11 mouse cellular contexts compared by ENCODE assay signal in the genomic region with DNA sequence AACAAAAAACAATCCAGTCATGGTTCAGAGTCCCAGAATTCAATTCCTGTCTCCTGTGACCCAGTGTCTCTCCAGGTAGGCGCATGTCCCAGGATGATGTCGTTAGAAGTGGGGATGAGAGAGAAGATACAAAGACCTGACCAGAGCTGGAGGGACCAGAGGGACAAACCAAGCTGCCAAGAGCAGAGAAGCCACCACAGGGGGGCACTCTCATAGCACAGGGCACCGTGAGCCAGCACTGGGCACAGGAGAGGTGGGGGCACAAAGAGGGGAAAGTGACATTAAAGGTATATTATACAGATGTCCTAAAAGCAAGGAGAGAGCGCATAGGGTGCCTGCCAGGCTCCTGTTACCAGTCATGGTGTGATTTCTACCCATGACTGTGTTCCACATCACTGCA. TPM values are rescaled to one million over a fixed set of nuclear protein-coding genes. Genes with fewer than 3 reads are reported as not detected.
DNase-seq lines count a peak whose midpoint lies in the region; ATAC-seq and TF ChIP-seq lines count a peak whose summit lies in the region.
"Had no signal": no experiment of that assay in that cellular context is flagged by ENCODE, and none has a peak within 500 bp of the region (broad histone marks: within the 10 kb centered on the region; RNA-seq: fewer than 3 reads in every experiment).

No protein-coding gene starts in this region.

- H3K9ac ChIP-seq in intestine, postnatal 0 days (ENCODE audit: low read depth, low read length): no peak overlapping the region
- H3K9ac ChIP-seq in intestine, embryonic 15.5 days: no peak overlapping the region; the same call in 1 of the 2 replicates
- H3K9ac ChIP-seq: limb, embryonic 13.5 days had no signal

- TF ChIP-seq CTCF in intestine, postnatal 0 days (IDR thresholded peaks at IDR 0.05; ENCODE audit: low read depth): peak; percentile 70

- H3K36me3 ChIP-seq in intestine, postnatal 0 days (ENCODE audit: control insufficient read depth, insufficient read depth): no peaks in the 10 kb centered on the region
- H3K36me3 ChIP-seq in intestine, embryonic 15.5 days: no peaks in the 10 kb centered on the region
- H3K36me3 ChIP-seq: limb, embryonic 13.5 days had no signal

- 71% methylated on average over 4 of the region's 4 CpGs for WGBS in intestine, postnatal 0 days
- WGBS in intestine, embryonic 15.5 days: 61% methylated on average over 4 of the region's 4 CpGs

- H3K4me2 ChIP-seq in intestine, postnatal 0 days (replicated peaks; ENCODE audit: low read depth): no peak overlapping the region
- no peak overlapping the region for H3K4me2 ChIP-seq in intestine, embryonic 15.5 days (replicated peaks)
- H3K4me2 ChIP-seq: limb, embryonic 13.5 days had no signal

- no peaks in the 10 kb centered on the region for H3K27me3 ChIP-seq in intestine, postnatal 0 days (replicated peaks; ENCODE audit: control insufficient read depth, insufficient read depth, low read length)
- no peaks in the 10 kb centered on the region for H3K27me3 ChIP-seq in intestine, embryonic 15.5 days (replicated peaks)

- H3K27ac ChIP-seq in intestine, postnatal 0 days (ENCODE audit: low read depth, low read length): no peak overlapping the region
- H3K27ac ChIP-seq in intestine, embryonic 15.5 days: no peak overlapping the region
- H3K27ac ChIP-seq: limb, embryonic 13.5 days had no signal

- ATAC-seq in intestine, postnatal 0 days: no peak
- ATAC-seq in intestine, embryonic 15.5 days: no peak

- peaks cover 14% of the 10 kb centered on the region for H3K4me1 ChIP-seq in intestine, postnatal 0 days (replicated peaks; ENCODE audit: control insufficient read depth, insufficient read depth, low read length)
- peaks cover 12% of the 10 kb centered on the region for H3K4me1 ChIP-seq in intestine, embryonic 15.5 days (replicated peaks)

- peak; percentile 41 for DNase-seq in ovary, postnatal 36 days (ENCODE audit: low spot score)
- DNase-seq in ovary, postnatal 14 days (ENCODE audit: low spot score): no peak
- peak; percentile 70 for DNase-seq in brain, adult 2 months (ENCODE audit: low read depth, low spot score)
- peak; percentile 51 for DNase-seq in right cerebral cortex, postnatal 14 days
- no peak for DNase-seq in urinary bladder, postnatal 4 days (ENCODE audit: low spot score in 2 of 2)
- no peak for DNase-seq in gastrocnemius, adult 8-10 months (ENCODE audit: low spot score in 2 of 2)

- H3K9me3 ChIP-seq in intestine, postnatal 0 days (ENCODE audit: control insufficient read depth): no peaks in the 10 kb centered on the region
- H3K9me3 ChIP-seq in intestine, embryonic 15.5 days: no peaks in the 10 kb centered on the region
- H3K9me3 ChIP-seq: limb, embryonic 13.5 days had no signal

- no peak overlapping the region for H3K4me3 ChIP-seq in intestine, postnatal 0 days (ENCODE audit: low read depth, low read length)
- no peak overlapping the region for H3K4me3 ChIP-seq in intestine, embryonic 15.5 days (replicated peaks)
- H3K4me3 ChIP-seq: erythroblast, embryonic 14.5 days; limb, embryonic 13.5 days; myocyte had no signal

RNA-seq across cellular contexts. Expression of gene Clmn, which starts 25.9 kb away (rescaled TPM):
- 8.8 and 9.3 TPM in 2 replicates for polyA plus RNA-seq in intestine, postnatal 0 days (2015; fragmentation: Nextera tagmentation; extraction: Ambion mirVana)
- polyA plus RNA-seq in intestine, embryonic 15.5 days (2015; fragmentation: Nextera tagmentation; extraction: Ambion mirVana): 4.1 and 4.3 TPM in 2 replicates
- 1 to 10 TPM in 3 of 4 experiments, under 1 TPM in 1; 0.73 to 2.1 (median 1.5) TPM for total RNA-seq in gastrocnemius, adult 8-10 months (2022)

Comparison
In these comparisons a context has a peak if more than half of its experiments do, and no peak if none do; other contexts are left out.
1. DNase-seq: peak in ovary, postnatal 36 days (single experiment), brain, adult 2 months (single experiment) and right cerebral cortex, postnatal 14 days (single experiment); none in ovary, postnatal 14 days (single experiment), urinary bladder, postnatal 4 days (0 of 2) and gastrocnemius, adult 8-10 months (0 of 2).